Mouse (Mus musculus): ENCODE measurements around the gene Ms4a1.

- TF ChIP-seq CTCF (IDR thresholded peaks at IDR 0.05; ENCODE audit: low read depth, low read length) (no peak), TAL1 (conservative IDR thresholded peaks at IDR 0.05; ENCODE audit: low read depth, low read length) (no peak)
These were observed 2.5 kb downstream of the Ms4a1 start for GRCm38 (mm10) chr19:11263549-11263948.

Data from G1E (cell line).